Mouse (Mus musculus) ovary, postnatal 10 days (tissue): ENCODE results near the gene Mgl2.
"Not testable (repeated sequence)": the region's sequence is repeated elsewhere in the genome, so short reads cannot be mapped to it uniquely, and the experiment has no call there.

Experiments
- DNase-seq: peaks from one replicate; pipeline ENCODE4 v3.0.0; 2022; ENCODE audit warnings: low spot score

The Mgl2 gene

DNA sequence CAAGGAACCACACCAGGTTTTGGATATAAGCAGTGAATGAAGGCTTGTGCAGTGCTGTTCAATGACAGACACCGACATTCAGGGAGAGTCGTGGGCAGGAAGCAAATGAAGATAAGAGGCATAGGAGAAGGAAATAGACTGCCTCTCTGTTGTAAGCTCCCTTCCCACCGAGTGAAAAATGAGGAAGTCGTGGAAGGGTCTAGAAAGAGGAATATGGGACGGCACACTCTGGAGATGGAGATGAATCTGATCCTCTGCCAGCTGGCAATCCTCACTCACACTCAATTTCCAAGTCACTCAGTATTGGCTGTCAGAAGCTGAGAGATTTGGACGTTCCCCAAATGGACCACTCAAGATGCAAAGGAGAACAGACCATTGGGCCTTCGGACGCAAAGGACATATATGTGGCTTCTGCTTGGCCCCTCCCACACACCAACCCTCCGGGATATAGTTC, at the start of gene Mgl2:
TSS of gene Mgl2 (plus strand) at position 404 of the 454 bp plus-strand sequence.
- DNase-seq, result no peak

DNA sequence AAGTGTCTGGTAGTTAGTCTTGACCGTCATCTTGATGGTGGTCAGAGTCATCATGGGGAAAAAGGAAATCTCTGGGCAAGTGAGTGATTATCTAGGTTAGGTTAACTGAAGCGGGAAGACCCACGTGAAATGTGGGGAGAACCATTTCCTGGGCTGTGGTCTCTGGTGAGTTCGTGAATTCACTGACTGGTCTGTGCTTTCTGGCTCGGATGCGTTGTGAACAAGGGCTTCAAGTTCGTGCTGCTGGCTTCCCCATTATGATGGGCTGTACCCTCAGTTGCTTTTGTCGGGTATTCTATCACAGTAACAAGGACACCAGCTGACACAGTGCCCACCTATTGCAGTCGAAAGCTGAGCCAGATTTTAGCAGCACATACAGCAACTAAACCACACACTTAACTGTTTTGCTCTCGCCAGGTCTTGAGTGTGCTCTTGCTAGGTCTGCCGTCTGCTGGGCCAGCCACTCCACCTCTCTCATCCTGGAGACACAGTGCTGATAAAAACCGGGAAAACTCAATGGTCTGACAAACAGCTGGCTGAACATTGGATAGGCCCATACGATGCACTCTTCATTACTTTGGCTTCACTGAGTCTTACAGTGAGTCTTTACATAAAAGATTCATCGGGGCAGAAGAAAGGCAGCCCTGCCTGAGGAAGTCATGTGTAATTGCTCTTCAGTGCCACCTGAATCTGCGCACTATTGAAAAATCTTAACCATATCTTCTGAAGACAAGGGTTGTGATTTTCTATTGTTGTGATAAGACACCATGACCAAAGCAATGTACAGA, 49.1 kb upstream of the Mgl2 start:
- no peak for DNase-seq

DNA sequence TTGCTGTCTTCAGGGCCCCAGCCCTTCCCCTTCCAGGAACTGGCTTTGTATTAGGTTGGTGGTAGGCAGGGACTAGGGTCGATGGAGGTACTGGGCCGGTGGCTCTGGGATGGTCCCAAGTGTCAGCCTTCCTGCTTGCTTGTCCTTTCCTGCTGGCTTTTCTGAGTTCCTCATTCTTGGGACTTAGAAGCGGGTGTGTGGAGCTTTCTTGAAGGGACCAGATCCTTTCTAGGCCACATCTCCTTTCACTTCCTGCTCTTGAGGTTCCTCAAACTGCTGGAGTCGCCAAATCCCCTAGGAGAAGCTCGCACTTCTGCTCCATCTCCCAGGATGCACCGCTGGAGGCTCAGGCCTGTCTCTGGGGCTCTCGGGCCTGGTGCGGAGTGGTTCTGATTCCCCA, 45.6 kb upstream of the Mgl2 start:
- no peak for DNase-seq

DNA sequence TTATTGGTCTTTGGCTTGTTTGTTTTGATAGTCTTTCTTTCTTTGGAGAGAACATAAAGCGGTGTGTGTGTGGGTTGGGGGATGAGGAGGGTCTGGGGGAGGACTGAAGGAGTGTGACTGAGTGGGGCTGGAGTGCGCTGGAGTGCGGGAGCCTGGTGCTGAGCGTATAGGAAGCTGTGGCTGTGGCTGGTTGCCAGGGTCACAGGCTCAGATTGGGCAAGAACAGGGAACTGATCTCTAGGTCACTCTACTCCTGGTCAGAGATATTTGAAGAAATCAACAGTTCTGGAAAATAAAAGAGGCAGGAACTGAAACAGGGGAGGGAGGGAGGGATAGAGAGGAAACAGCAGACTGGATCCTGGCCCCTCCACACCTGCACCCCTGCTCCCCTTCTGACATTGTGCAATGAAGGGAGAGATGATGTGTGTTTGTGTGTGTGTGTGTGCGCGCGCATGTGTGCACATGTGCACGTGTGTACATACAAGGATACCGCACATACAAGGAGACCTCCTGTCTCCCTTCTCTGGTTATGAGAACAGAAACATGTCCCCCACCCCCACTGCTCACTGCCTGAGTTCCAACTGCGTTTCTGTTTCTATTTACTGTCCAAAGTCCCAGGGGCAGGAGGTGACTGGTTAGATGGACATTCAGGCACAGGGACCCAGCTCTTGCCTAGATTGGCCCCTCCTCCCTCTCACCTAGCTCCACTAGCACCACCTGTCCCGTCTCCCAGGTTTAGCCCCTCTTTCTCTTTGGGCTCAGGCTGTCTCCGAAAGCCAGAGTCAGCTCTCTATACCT, 37.9 kb upstream of the Mgl2 start, which contains the start of gene Asgr2:
TSS of gene Asgr2 (plus strand) at position 659 of the 798 bp plus-strand sequence.
- no peak for DNase-seq

DNA sequence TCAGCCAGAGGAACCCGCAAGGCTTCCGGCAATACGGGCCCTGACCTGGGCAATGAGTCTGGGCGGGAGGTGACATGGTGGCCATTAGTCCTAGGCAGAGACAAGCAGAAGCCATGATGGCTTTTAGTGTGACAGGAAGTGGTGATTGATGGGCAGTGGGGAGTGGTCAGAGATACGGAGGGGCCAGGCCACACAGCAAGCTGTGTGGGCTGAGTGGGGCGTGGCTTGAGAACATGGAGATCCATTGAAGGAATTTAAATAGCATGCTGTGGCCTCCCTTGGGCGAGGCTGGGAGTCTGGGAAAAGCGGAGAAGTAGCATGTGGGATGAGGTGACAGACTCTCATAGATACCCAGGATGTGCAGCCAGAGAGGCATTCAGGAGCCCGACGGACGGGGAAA, 32.7 kb upstream of the Mgl2 start:
- DNase-seq, result no peak

DNA sequence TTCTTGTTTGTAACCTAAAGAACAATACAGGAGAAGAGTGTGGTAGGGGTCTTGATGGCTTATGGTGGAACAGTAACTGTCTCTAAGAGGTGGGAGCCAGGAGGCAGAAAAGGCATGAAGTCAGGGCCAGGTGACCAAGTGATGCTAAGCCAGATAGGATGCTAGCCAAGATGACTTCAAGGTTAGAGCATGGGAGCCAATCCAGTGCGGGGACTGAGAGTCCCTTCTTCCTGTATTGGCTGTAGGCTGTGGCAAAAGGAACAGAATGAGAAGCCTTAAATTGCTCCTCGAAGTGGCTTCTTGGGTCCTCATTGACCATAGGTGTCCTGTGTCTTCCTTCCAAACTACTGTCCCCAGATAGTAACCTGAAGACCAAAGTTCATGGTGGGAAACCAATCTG, 31.0 kb upstream of the Mgl2 start:
- no peak for DNase-seq

DNA sequence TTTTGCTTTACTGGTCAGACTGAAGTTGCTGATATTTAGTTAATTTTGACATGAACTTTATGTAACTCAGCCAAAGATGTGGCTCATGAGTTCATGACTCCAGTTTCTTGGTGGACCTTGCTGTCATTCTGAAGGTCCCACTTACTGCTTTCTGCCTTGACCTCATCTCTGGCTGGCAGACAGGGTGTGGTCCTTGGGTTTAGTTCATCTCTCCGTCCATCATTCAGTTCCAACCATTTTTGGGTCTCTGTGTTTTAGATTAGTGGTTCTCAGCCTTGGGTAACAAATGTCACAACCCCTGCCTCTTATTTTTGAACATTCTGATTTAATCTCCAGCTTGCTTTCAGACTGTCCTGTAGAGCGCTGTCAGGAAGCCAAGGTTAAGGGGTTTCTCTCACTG, 30.3 kb upstream of the Mgl2 start:
- no peak for DNase-seq

DNA sequence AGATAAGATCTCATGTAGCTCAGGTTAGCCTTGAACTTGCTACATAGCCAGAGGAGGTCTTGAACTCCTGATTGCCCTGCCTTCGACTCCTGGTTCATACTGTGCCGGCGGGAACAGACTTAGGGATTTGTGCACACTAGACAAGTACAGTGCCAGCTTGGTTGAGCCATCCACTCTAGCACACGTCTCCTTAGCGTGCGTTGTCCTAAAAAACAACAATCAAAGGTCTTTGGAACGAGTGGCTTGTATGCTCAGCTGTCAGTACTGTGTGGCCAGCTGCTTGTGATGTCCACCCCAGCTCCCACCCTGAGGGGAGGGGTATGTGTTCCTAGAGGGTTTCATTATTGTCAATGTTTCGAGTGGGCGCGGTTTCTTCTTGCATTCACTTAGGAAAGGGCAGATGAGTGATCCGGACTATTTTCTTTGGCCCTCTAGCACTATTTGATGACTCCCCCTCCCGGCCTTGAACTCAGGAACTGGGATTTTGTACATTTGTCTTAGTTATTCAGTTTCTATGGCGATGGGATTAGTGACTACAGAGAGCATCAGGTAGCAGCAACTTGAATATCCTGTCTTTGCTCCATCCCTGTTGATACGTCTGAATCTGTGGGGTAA, 26.3 kb upstream of the Mgl2 start:
- no peak for DNase-seq

DNA sequence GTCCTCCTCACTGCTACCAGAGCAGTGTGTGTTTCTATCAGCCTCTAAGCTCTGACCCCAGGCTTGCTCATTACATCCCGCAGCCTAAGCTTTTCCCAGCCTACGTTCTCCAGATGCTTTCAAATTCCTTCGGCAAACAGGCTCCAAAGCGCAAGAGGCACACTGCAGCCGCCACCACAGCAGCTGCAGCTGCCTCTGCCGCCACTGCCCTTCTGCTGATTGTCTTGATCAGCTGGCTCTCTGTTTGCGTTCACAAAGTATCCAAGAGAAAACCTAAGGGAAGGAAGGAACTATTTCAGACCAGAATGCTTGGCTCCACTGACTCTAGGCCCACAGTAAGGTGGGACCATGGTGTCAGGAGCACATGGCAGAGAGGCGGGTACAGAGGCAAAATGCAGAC, 23.0 kb upstream of the Mgl2 start:
- DNase-seq, result no peak

DNA sequence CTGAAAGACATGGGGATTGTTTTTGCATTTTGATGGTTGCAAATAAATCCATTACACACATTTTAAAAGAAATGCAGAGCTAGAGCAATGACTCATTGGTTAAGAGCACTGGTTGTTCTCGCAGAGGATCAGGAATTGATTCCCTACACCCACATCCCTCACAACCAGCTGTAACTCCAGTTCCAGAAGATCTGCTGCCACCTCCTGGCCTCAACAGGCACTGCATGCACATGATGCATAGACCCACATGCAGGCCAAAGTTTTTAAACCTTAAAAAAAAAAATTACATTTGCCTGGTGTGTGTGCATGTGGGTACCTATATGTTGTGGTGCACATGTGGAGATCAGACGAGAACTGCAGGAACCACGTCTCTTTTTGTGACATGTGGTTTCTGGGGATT, 20.0 kb upstream of the Mgl2 start:
- DNase-seq, result no peak

DNA sequence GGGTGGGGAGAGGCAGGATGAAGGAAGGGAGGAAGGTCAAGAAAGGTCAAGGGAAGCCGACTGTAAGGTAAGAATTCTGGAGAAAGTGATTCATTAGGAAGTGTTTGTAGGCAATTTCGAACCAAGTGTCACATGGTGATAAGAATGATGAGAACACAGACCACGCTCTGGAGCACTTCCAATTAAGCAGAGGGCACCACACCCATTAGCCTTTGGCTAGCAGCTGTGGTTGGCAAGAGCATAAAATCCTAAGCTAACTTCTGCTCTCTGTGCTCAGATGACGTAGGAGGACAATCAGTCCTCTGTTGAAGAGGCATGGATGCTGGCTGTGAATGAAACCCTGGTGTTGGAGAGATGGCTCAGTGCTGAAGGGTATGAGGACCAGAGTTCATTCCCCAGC, 15.6 kb upstream of the Mgl2 start:
- DNase-seq, result no peak

DNA sequence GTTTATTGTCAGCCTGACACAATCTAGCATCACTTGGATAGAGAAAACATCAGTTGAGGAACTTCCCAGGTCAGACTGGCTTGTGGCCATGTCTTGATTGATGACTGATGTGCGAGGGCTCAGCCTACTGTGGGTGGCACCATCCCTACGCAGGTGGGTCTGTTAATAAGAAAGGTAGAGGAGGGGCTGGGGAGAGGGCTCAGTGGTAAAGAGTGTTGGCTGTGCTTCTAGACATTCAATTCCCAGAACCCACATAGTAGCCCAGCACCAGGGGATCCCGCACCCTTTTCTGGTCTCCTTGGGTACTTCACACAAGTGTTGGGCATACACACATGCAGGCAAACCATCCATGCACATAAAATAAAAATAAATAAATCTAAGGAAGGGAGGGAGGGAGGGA, 14.2 kb upstream of the Mgl2 start:
- DNase-seq, result no peak

DNA sequence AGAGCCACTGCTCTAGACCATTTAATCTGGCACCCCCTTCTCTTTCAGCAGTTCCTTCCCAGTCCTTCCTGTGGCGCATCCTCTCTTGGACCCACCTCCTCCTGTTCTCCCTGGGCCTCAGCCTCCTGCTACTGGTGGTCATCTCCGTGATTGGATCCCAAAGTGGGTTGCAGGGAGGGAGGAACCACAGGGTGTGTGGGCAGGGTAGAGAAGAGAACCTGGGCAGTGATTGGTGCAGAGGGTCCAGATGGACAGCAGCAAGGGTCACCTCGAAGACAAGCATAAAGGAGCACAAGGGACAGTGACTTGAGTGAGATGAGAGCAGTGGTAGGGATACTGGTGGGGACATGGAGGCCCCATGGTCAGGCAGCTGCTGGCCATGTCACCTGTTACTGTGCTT, 4.9 kb downstream of the Mgl2 start:
- not testable (repeated sequence) for DNase-seq

DNA sequence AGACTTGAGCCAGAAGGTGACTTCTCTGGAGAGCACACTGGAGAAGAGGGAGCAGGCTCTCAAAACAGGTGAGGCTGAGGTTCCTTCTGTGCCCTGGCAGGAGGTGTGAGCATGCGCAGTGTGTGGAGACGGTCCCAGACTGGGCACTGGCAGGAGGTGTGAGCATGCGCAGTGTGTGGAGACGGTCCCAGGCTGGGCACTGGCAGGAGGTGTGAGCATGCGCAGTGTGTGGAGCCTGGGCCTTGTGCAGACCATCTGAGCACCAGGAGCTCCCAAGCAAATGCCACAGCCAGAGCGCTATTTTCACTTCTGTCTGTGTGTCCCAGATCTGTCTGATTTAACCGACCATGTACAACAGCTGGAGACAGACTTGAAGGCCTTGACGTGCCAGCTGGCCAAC, 5.8 kb downstream of the Mgl2 start:
- not testable (repeated sequence) for DNase-seq

DNA sequence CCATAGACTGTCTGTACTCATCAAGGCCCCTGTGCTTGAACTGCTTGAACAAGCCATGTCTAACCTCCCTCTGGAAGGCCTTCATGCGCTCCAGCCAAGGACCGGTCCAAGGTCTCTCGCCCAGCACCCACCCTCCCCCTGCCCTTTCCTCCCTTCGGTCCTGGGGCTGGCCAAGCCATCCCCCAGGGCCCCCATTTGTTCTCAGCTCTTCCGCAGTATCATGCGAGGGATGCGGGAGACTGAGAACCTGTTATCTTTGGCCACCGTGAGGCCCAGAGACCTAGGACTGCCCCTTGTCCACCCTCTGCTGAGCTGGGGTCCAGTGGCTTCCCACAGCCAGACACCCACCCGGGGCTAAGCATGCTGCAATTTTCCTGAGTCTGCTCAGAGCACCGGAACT, 9.0 kb downstream of the Mgl2 start:
- DNase-seq, result no peak

DNA sequence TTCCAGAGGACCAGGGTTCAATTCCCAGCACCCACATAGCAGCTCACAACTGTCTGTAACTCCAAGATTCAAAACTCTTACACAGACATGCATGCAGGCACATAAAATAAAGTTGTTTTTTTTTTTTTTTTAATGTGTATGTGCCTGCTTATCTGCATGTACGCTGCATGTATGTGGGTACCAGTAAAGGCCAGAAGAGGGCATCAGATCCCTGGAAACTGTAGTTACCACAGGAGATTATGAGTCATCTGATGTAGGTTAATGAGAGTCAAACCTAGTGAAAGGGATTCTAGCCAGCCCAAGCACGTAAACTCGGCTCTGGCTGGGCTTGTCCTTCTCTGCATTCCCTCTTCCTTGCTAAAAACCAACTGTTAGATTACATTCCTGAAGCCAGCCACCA, 20.9 kb downstream of the Mgl2 start:
- DNase-seq, result no peak

DNA sequence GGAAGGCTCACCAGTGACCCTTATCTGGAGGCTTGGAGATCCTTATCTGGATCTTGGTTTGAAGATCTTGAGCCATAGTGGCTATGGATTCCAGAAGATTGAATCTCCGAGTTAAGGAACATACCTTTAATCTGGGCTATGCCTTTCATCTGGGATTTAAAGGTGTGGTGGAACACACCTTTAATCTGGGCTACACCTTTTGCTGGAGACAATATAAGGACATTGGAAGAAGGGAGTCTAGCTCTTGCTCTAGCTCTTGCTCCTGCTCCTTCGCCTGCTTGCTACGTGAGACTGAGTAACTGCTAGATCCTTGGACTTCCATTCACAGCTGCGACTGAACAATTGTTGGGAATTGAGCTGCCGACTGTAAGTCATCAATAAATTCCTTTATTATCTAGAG, 25.8 kb downstream of the Mgl2 start, which contains the start of gene Clec10a:
TSS of gene Clec10a (plus strand) at position 301 of the 400 bp plus-strand sequence.
- DNase-seq, result not testable (repeated sequence)

DNA sequence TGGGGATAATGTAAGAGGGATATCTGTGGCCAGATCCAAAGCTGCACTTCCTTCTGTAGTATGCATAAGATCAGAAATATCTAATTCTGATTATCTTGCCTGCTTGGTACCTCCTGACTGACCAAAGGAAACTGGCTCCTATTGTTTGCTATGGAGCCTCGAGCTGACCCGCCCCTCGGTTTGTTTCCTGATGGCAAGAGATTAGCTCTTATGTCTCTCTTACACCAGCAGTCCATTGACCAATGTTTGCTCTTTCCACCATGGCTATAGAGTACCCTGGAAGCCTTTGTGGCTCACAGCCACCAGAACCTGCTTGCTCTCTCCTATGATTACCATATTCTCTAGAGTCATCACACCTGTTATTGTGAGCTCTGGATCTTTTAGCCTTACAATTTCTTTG, 32.2 kb downstream of the Mgl2 start:
- no peak for DNase-seq

DNA sequence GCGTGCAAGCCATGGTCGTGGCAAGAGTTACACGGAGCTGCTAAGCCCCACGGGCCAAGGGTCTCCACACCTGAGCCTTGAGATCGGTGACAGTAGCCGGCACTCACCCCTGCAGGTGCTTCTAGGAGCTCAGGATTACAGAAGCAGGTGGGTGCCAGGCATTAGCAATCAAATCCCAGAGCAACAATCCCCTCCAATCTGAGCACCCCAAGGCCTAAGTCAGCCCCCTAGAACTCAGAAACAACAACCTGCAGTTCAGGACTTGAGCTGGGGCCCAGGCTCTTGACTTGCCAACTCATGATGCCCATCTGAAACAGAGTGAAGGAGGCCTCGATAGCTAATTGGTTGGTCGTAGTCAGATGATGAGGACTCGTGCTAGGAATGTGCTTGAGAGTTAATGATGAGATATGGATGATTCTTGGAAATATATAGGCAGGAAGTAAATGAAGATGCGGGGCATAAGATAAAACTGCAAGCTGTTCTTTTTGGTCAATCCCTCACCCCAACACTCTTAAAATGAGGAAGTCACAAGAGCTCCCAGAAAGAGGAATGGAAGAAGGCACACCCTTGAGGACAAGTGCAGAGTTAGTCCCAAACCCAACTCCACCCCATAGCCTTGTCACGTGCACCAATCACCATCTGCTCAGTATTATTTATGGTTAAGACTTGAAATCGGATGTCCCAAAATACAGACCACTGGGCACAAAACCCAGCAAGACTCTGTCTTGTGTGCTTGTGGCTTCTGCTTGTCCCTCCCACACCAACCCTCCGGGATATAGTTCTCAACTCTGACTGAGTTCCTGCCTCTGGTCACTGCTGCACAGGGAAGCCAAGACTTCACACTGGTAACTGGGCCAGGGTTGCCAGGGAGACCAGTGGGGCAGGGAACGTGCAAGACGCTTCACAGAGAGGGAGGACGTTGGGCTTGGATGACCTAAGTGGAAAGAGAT, 36.1 kb downstream of the Mgl2 start:
- no peak for DNase-seq

DNA sequence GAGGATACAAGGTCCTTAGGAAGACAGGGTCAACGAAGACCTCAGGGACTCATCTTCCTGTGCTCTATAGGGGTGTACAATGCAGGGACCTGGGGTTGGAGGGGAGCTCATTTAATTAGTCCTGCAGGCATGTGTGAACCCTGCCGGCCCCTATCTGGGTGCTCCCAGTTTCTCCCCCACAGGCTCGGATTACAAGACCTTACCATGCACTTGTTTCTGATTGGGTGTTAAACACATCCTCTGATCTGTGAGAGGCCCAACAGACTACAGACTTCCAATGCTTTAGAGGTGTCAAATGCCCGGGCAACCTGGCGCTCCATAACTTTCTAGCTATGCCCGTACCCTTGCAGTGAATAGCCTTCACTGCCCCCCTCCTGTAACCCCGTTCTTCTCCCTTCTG, 38.0 kb downstream of the Mgl2 start:
- no peak for DNase-seq

DNA sequence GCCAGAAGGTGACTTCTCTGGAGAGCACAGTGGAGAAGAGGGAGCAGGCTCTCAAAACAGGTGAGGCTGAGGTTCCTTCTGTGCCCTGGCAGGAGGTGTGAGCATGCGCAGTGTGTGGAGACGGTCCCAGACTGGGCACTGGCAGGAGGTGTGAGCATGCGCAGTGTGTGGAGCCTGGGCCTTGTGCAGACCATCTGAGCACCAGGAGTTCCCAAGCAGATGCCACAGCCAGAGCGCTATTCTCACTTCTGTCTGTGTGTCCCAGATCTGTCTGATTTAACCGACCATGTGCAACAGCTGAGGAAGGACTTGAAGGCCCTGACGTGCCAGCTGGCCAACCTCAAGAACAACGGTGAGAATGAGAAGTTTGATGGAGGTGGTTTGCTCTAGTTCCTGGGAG, 39.3 kb downstream of the Mgl2 start:
- not testable (repeated sequence) for DNase-seq

DNA sequence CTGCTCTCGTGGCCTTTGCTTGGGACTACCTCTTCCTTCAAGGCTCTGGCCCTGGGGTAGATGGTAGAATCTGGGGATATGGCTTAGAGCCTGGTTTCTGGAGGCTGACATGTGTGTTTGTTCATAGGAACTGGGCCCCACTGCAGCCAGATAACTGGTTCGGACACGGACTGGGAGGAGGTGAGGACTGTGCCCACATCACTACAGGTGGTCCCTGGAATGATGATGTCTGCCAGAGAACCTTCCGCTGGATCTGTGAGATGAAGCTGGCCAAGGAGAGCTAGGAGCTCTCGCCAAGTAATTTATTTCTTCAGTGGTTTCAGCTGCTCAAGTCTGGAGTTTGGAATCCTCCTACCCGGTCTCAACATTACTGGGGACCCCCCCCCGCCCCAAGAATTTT, 40.2 kb downstream of the Mgl2 start:
- no peak for DNase-seq
